Mouse (Mus musculus) embryonic facial prominence, embryonic 15.5 days (tissue): Measurements from ENCODE around the gene Iqcn. TPM values are rescaled to one million over a fixed set of nuclear protein-coding genes. Genes with fewer than 3 reads are reported as not detected.

ENCODE experiments used
- ATAC-seq: fragments of 200-750 bp; cut with Nextera tagmentation; 2 replicates; pipeline ENCODE4 v1.8.0; 2017; ENCODE audit warnings: low read depth, moderate TSS enrichment; ENCODE audit not compliant: insufficient number of reproducible peaks, low FRiP score, low TSS enrichment
- H3K27ac ChIP-seq: fragments of 300-500 bp; sonication (generic); replicated peaks from 2 replicates; pipeline ENCODE4 v1.5.1; 2015; ENCODE audit warnings: mild to moderate bottlenecking, inconsistent platforms
- H3K27me3 ChIP-seq: fragments of 300-500 bp; sonication (generic); 2 replicates; pipeline ENCODE4 v1.6.1; 2015; ENCODE audit warnings: inconsistent platforms
- H3K36me3 ChIP-seq: fragments of 300-500 bp; sonication (generic); 2 replicates; pipeline ENCODE4 v1.6.1; 2015; ENCODE audit warnings: mild to moderate bottlenecking, inconsistent platforms
- H3K4me1 ChIP-seq: fragments of 300-500 bp; sonication (generic); 2 replicates; pipeline ENCODE4 v1.6.1; 2015; ENCODE audit warnings: inconsistent platforms
- H3K4me2 ChIP-seq: fragments of 300-500 bp; sonication (generic); replicated peaks from 2 replicates; pipeline ENCODE4 v1.6.1; 2015; ENCODE audit warnings: mild to moderate bottlenecking, inconsistent platforms
- H3K4me3 ChIP-seq: fragments of 300-500 bp; sonication (generic); replicated peaks from 2 replicates; pipeline ENCODE4 v1.5.1; 2015; ENCODE audit warnings: mild to moderate bottlenecking, inconsistent platforms
- H3K9ac ChIP-seq: fragments of 300-500 bp; sonication (generic); 2 replicates; pipeline ENCODE4 v1.6.1; 2015; ENCODE audit warnings: inconsistent platforms
- H3K9me3 ChIP-seq: fragments of 300-500 bp; sonication (generic); replicated peaks from 2 replicates; pipeline ENCODE4 v1.6.1; 2016; ENCODE audit warnings: inconsistent platforms
- WGBS: fragments of 180-500 bp; shearing (Covaris S2); methylation state at CpG from one replicate; pipeline ENCODE4 v1.1.7; 2015; 5-methylcytosine and 5-hydroxymethylcytosine counted together
- polyA plus RNA-seq: library from polyadenylated mRNA; unstranded; fragments of >200 nt; fragmentation: Nextera tagmentation; extraction: Ambion mirVana; gene quantifications from 2 replicates; pipeline ENCODE4 v1.2.1, GENCODE M21; 2015

Iqcn gene
- polyA plus RNA-seq, 1 experiment from 2014 or later = 0.03 TPM

DNA sequence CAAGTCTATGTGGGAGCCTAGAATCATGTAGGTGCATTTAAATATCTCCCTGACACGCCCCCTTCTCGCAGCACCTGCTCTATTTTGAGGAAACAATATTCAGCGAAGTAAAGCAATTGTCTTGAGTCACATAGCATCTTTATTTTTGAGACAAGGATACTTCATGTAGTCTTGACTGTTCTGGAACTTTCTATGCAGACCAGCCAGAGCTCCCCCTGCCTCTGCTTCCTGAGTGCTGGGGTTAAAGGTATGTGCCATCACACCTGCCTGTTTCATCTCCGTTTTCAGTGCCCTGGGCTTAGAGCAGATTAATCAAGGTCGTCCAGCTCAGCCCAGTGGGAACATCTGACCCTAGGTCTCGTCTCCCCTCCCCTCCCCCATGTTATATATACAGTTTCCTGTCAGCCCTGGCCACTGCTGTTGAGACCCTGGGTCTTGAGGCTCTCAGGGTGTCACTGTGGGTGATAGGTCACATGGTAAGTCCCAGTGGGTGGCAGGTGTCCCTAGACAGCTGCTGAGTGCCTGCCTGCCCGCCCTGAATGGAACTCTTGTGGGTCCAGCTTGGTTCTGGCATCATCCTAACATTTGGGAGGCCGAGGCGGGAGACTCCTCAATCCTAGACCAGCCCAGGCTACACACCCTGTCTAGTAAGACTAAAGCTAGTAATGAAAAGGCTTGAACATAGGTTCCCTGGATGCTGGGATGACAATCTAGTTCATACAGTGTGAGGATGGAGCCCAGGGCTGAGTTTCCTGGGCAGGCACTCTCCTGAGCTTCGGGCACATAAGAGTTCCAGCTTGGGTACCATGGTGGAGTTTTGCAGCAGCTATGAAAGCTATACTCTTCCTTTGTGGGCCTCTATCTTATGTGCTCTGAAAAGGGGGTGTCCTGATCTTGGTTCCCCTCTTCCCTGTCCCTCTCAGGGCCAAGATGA lies 1.9 kb upstream of the Iqcn start:
- Histone ChIP-seq H3K9ac (peak overlapping the region; percentile 3; the same call in 1 of the 2 replicates), H3K9me3 (no peaks in the 10 kb centered on the region), H3K36me3 (0 out of 2 replicates have a peak, but pooled peaks cover 5% of the 10 kb centered on the region), H3K4me1 (peaks cover 41% of the 10 kb centered on the region), H3K27me3 (no peaks in the 10 kb centered on the region), H3K4me3 (peak overlapping the region; percentile 94), H3K4me2 (peak overlapping the region; percentile 62), H3K27ac (peak overlapping the region; percentile 99)
- ATAC-seq = no peak
- whole genome bisulfite sequencing = 49% methylated on average over 10 of the region's 10 CpGs

DNA sequence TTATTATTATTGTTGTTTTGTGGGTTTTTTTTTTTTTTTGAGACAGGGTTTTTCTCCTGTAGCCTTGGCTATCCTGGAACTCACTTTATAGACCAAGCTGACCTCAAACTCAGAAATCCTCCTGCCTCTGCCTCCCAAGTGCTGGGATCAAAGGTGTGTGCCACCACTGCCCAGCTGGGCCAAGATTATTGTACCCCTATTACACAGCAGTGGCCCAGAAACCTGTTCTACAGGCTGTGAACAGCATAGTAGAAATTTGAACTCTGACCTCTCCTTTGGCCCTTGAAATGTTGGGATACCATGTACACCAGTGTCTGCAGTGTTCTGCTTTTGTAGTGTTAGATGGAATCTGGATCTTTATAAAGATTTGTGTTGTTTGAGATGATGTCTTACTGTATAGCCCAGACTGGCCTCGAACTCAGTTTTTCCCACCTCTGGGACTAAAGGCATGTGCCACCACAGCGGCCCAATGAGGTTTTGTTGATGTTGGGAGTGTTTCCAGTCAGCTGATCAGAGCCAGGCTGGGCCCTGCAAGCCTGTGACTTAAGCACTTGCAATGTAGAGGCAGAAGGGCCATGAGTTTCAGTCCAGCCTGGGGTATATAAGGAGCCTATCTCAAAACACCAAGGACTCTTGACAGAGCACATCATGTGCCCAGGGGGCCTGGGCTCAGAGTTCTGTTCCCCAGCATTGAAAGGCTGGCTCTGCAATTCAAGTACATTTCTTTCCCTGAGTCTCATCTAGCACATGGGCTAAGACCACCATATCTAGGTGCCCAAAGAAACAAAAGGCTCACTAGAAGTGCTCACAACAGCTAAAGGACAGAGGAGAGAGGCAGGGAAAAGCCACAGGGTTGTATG lies 1.0 kb upstream of the Iqcn start:
- Histone ChIP-seq H3K4me2 (no peak overlapping the region; the same call in 1 of the 2 replicates), H3K9me3 (no peaks in the 10 kb centered on the region), H3K4me1 (peaks cover 32% of the 10 kb centered on the region), H3K27me3 (no peaks in the 10 kb centered on the region), H3K27ac (0 out of 2 replicates have a peak overlapping the region, but pooled peaks have one; percentile 8), H3K4me3 (peak overlapping the region; percentile 94; the same call in 1 of the 2 replicates), H3K36me3 (0 out of 2 replicates have a peak, but pooled peaks cover 5% of the 10 kb centered on the region), H3K9ac (no peak overlapping the region)
- WGBS = 80% methylated on average over 2 of the region's 2 CpGs
- ATAC-seq = no peak

DNA sequence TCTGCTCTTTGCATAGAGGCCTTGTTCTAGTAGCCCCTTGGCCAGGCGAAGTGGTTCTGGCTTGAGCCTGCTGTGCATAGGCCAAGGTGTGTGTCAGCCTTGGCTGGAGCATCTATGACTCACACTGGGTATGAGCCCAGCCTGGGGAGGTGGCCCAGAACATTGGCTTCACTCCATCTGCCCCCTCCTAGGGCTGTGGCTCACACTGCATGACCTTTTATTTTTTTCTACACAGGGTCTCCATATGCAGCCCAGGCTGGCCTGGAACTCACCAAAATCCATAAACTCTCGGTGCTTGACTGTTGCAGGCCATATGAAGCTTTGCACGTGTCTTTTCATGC lies 445 bp upstream of the Iqcn start:
- H3K4me3 ChIP-seq = no peak overlapping the region
- no peak overlapping the region for H3K4me2 ChIP-seq
- H3K27me3 ChIP-seq = no peaks in the 10 kb centered on the region
- no peak for ATAC-seq
- WGBS = 75% methylated on average over 3 of the region's 3 CpGs
- peaks cover 26% of the 10 kb centered on the region for H3K4me1 ChIP-seq
- H3K36me3 ChIP-seq = 0 out of 2 replicates have a peak, but pooled peaks cover 5% of the 10 kb centered on the region
- no peaks in the 10 kb centered on the region for H3K9me3 ChIP-seq
- H3K9ac ChIP-seq = no peak overlapping the region
- no peak overlapping the region for H3K27ac ChIP-seq

DNA sequence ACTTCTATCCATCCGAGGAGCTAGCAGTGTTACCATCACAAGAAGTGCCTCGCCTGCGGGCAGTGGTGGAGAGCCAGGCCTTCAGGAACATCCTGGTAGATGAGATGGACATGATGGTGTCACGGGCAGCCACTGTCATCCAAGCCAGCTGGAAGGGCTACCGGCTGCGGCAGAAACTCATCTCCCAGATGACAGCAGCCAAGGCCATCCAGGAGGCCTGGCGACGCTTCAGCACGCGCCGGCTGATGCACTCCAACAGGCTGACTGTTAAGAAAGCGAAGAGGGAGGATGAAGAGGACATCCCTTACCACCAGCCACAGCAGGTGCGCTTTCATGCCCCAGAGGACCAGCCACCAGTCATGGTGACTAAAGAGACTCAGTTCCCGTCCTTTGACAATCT lies 5.0 kb downstream of the Iqcn start:
- no peak for ATAC-seq
- 86% methylated on average over 14 of the region's 14 CpGs for WGBS
- no peak overlapping the region for H3K4me3 ChIP-seq
- no peaks in the 10 kb centered on the region for H3K4me1 ChIP-seq
- H3K27me3 ChIP-seq = no peaks in the 10 kb centered on the region
- H3K9me3 ChIP-seq = no peaks in the 10 kb centered on the region
- H3K4me2 ChIP-seq = no peak overlapping the region
- no peaks in the 10 kb centered on the region for H3K36me3 ChIP-seq
- H3K27ac ChIP-seq = no peak overlapping the region
- no peak overlapping the region for H3K9ac ChIP-seq

DNA sequence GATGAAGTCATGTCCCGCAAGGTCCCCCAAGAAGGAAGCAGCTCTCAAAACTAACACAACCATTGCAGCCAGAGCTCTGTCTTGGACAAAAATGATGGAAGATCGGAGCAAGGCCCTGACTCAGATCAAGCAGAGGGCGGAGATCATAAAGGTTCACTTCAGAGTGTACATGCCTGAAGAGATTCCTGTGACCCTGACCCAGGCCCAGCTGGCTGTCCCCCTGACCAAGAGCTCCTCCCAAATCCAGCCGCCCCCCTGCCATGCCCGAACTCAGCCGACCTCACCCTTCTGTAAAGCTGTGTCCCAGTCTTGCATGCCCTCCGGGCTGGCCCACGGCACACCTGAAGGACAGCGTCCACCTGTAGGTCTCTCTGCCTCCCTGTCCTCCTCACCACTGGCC lies 6.5 kb downstream of the Iqcn start:
- no peak overlapping the region for H3K4me2 ChIP-seq
- no peaks in the 10 kb centered on the region for H3K9me3 ChIP-seq
- H3K36me3 ChIP-seq = no peaks in the 10 kb centered on the region
- H3K4me1 ChIP-seq = no peaks in the 10 kb centered on the region
- 84% methylated on average over 9 of the region's 9 CpGs for WGBS
- no peak overlapping the region for H3K4me3 ChIP-seq
- no peak for ATAC-seq
- H3K27ac ChIP-seq = no peak overlapping the region
- no peak overlapping the region for H3K9ac ChIP-seq
- H3K27me3 ChIP-seq = no peaks in the 10 kb centered on the region

DNA sequence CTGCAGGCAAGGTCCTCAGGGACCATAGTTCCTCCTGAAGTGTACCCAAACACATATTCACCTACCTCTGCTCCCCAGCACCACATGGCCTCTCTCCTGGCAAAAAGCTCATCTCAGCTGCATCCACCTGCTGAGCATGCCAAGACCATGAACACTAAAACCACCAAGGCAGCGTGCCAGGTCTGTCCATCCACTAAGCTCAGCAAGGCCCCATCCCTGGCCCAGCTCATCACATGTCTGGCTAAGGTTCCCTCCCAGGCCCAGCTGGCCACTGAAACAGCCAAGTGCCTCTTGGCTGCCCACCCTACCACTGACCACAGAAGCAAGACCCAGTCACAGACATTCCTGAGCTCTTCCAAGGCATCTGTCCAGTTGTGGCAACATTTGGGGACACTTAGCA lies 7.0 kb downstream of the Iqcn start:
- Histone ChIP-seq H3K27ac (no peak overlapping the region), H3K4me2 (no peak overlapping the region), H3K9ac (no peak overlapping the region), H3K27me3 (no peaks in the 10 kb centered on the region), H3K4me3 (no peak overlapping the region), H3K9me3 (no peaks in the 10 kb centered on the region), H3K36me3 (no peaks in the 10 kb centered on the region), H3K4me1 (no peaks in the 10 kb centered on the region)
- WGBS = 86% methylated on average over 1 of the region's 1 CpGs
- no peak for ATAC-seq

DNA sequence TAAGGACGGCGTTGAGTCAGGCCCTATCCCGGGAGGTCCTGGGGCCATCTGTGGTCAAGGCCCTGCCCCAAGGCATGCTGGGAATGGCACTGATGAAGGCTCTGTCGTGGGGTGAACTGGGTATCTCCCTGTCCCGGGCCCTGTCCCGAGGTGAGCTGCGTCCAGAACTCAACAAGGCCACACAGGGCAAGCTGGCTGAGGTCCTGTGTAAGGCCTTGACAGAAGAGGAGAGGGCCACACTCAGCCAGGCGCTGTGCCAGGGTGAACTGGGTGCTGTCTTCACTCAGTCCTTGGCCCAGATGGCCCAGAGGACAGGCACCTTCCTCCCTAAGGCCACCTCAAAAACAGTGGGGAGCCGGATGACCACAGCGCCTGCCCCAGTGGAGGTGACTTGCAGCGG lies 7.8 kb downstream of the Iqcn start:
- Histone ChIP-seq H3K36me3 (no peaks in the 10 kb centered on the region), H3K27me3 (no peaks in the 10 kb centered on the region), H3K9me3 (no peaks in the 10 kb centered on the region), H3K4me3 (no peak overlapping the region), H3K9ac (no peak overlapping the region), H3K27ac (no peak overlapping the region), H3K4me1 (no peaks in the 10 kb centered on the region), H3K4me2 (no peak overlapping the region)
- 79% methylated on average over 11 of the region's 11 CpGs for WGBS
- ATAC-seq = no peak

DNA sequence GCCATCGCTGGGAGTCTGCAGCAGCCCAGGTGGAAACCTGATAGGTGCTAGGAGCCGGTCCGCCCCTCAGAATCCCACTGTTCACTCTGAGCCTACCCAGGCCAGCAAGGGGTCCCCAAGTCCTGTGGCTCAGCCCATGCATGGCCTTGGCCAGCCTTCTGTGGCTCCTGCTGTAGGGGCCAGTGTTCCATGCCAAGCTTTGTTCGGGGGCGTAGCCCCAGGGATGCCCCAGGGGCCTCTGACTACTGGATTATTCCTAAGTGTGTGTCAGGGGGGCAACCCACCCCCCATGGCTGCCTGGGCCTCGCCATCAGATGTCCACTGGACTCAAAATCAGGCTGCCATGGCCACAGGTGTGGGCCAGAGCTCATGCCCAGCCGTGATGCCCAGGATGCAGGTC lies 10.7 kb downstream of the Iqcn start:
- Histone ChIP-seq H3K4me2 (no peak overlapping the region), H3K9ac (no peak overlapping the region), H3K27ac (no peak overlapping the region), H3K9me3 (no peaks in the 10 kb centered on the region), H3K4me1 (no peaks in the 10 kb centered on the region), H3K27me3 (no peaks in the 10 kb centered on the region), H3K36me3 (no peaks in the 10 kb centered on the region), H3K4me3 (no peak overlapping the region)
- 77% methylated on average over 7 of the region's 7 CpGs for WGBS
- ATAC-seq = no peak

DNA sequence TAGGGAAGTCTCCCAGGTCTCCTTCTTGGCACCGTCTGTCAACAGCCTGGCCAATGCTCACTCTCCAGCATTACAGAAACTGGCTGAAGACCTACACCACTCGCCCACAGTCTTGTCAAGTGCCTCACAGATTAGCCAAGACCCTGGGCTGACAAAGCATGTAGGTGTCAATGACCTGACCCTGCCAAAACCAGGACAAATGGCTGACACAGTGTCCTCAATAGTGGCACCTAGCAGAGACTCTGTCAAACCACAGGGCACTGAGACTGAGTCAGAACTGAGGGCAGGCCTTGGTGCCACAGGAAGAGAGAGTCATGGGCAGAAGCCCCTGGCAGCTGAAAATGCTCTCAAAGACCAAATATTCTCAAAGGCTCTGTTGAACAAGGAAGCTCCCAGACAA lies 11.8 kb downstream of the Iqcn start:
- H3K4me1 ChIP-seq = no peaks in the 10 kb centered on the region
- no peak overlapping the region for H3K4me2 ChIP-seq
- no peak overlapping the region for H3K27ac ChIP-seq
- 60% methylated on average over 2 of the region's 2 CpGs for WGBS
- H3K36me3 ChIP-seq = no peaks in the 10 kb centered on the region
- H3K9me3 ChIP-seq = no peaks in the 10 kb centered on the region
- no peak overlapping the region for H3K4me3 ChIP-seq
- no peak for ATAC-seq
- H3K9ac ChIP-seq = no peak overlapping the region
- no peaks in the 10 kb centered on the region for H3K27me3 ChIP-seq

DNA sequence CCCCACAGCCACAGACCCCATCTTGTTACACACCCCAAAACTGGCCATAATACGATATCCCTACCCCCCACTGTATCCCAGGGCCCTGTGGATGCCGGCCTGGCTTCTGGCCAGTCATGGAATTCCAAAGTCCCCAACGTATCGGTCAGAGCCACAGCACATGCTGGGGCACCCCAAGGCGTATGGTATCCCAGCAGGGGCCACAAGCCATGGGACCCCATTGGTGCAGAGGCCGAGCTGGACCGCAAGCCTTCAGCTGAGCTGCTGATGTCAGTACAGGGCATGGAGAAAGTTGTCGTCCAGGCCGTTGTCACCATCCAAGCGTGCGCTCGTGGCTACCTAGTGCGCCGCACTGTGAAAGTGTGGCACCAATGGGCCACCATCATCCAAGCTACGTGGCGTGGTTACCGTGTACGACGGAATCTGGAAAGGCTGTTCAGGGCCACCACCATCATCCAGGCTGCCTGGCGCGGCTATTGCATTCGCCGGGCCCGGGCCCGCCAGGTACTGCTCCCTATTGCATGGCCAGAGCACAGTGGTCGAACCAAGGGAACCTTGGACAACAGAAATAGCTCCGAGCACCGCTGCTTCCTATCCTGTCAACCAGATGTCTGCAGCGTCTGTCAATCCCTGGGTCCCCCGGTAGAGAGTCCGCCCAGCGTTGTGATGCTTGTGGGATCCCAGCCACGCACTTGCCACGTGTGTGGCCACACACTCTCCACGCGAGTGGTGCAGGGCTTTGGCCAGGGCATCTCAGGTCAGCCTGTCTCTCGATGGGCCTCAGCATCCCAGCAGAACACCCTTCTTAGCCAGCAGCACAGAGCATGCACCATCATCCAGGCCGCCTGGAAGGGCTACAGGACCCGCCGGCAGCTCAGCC lies 13.5 kb downstream of the Iqcn start:
- H3K27me3 ChIP-seq = no peaks in the 10 kb centered on the region
- ATAC-seq = no peak
- no peak overlapping the region for H3K4me3 ChIP-seq
- H3K36me3 ChIP-seq = no peaks in the 10 kb centered on the region
- no peak overlapping the region for H3K9ac ChIP-seq
- no peak overlapping the region for H3K4me2 ChIP-seq
- no peak overlapping the region for H3K27ac ChIP-seq
- H3K4me1 ChIP-seq = no peaks in the 10 kb centered on the region
- WGBS = 83% methylated on average over 40 of the region's 40 CpGs
- no peaks in the 10 kb centered on the region for H3K9me3 ChIP-seq

DNA sequence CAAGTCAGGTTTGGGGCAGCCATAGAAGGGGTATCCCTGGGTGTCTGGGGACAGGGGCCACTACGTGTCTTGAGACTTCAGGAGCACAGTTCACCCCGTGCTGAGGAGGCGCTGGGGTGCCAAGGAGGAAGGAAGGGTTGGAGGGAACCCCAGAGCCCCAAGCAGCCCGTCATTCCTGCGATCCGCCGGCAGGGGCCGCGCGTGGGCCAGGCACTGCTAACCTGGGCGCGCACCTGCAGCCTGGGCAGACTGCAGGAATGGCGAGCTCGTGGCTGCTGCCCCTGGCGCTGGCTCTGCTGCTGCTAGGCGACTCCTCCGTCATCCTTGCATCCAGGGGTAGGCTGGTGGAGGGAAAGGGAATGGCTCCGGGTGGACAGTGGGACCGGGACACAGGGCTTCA lies 15.0 kb downstream of the Iqcn start, which contains the start of gene Gm3336:
Gm3336 (plus strand) TSS at position 247 of the 400 bp plus-strand sequence.
- Histone ChIP-seq H3K27ac (no peak within 1 kb of the TSS), H3K4me2 (no peak within 1 kb of the TSS), H3K9ac (no peak within 1 kb of the TSS), H3K9me3 (no peaks in the 10 kb centered on the region), H3K27me3 (no peaks in the 10 kb centered on the region), H3K4me1 (no peaks in the 10 kb centered on the region), H3K36me3 (no peaks in the 10 kb centered on the region), H3K4me3 (no peak within 1 kb of the TSS)
- 3% methylated on average over 16 of the region's 19 CpGs for WGBS
- ATAC-seq = no peak
